Mouse (Mus musculus) liver, adult (tissue): ENCODE results near the gene Morc2b.
"Not testable (repeated sequence)": the region's sequence is repeated elsewhere in the genome, so short reads cannot be mapped to it uniquely, and the experiment has no call there.

Source experiments
- GATA4 ChIP-seq: IDR thresholded peaks from 2 replicates; pipeline ENCODE4 v1.6.1; 2014; ENCODE audit warnings: mild to moderate bottlenecking, low read length; ENCODE audit not compliant: insufficient replicate concordance

Gene Morc2b

GRCm38 (mm10) chr17:33139261-33139820 lies at the start of gene Morc2b:
TSS of gene Morc2b (minus strand) at chr17:33139683.
- no peak for TF ChIP-seq GATA4

- not testable (repeated sequence) for TF ChIP-seq GATA4
Observed at GRCm38 (mm10) chr17:33168147-33168546, 28.7 kb upstream of the Morc2b start, which contains the start of gene Olfr55. TSS of gene Olfr55 (plus strand) at chr17:33168447.

GRCm38 (mm10) chr17:33126257-33126656 lies 13.2 kb downstream of the Morc2b start:
- no peak for TF ChIP-seq GATA4

GRCm38 (mm10) chr17:33124546-33124945 lies 14.9 kb downstream of the Morc2b start:
- TF ChIP-seq GATA4 = no peak

GRCm38 (mm10) chr17:33097396-33097795 lies 42.1 kb downstream of the Morc2b start:
- TF ChIP-seq GATA4 = no peak

GRCm38 (mm10) chr17:33092391-33093193 lies 46.9 kb downstream of the Morc2b start:
- no peak; the same call in 1 of the 2 replicates for TF ChIP-seq GATA4

- TF ChIP-seq GATA4 = no peak
Observed at GRCm38 (mm10) chr17:33091630-33092029, 47.9 kb downstream of the Morc2b start.

GRCm38 (mm10) chr17:33089220-33089949 lies 50.1 kb downstream of the Morc2b start, which contains the start of gene Zfp563:
TSS of gene Zfp563 (plus strand) at chr17:33089310.
- TF ChIP-seq GATA4 = no peak; the same call in 1 of the 2 replicates

- no peak for TF ChIP-seq GATA4
Observed at GRCm38 (mm10) chr17:33067958-33068357, 71.5 kb downstream of the Morc2b start, which contains the start of gene 4921501E09Rik. TSS of gene 4921501E09Rik (minus strand) at chr17:33068058.
